Mouse (Mus musculus) testis, adult 2 months (tissue): ENCODE results near the gene Slc2a1. TPM values are rescaled to one million over a fixed set of nuclear protein-coding genes. Genes with fewer than 3 reads are reported as not detected.
A peak's percentile ranks its signal among the peaks of the same experiment; 100 is the strongest.

Experiments
- H3K27ac ChIP-seq: fragments of 200-500 bp; 2 replicates; pipeline ENCODE4 v1.5.1; 2012; ENCODE audit warnings: low read depth, low read length; ENCODE audit not compliant: control insufficient read depth, insufficient read depth
- H3K27me3 ChIP-seq: fragments of 200-500 bp; 2 replicates; pipeline ENCODE4 v1.6.1; 2012; ENCODE audit warnings: mild to moderate bottlenecking, low read length, moderate library complexity; ENCODE audit not compliant: control insufficient read depth, insufficient read depth
- H3K36me3 ChIP-seq: fragments of 200-500 bp; 2 replicates; pipeline ENCODE4 v1.6.1; 2012; ENCODE audit warnings: mild to moderate bottlenecking, low read length; ENCODE audit not compliant: control insufficient read depth, insufficient read depth
- H3K4me1 ChIP-seq: fragments of 200-500 bp; 2 replicates; pipeline ENCODE4 v1.6.1; 2012; ENCODE audit warnings: low read length; ENCODE audit not compliant: control insufficient read depth, insufficient read depth
- H3K4me3 ChIP-seq: fragments of 200-500 bp; 2 replicates; pipeline ENCODE4 v1.5.1; 2012; ENCODE audit warnings: low read depth, mild to moderate bottlenecking, low read length, moderate library complexity, mixed read lengths; ENCODE audit not compliant: control insufficient read depth
- CTCF ChIP-seq: fragments of 200-500 bp; IDR thresholded peaks from 2 replicates; pipeline ENCODE4 v1.5.1; 2012; ENCODE audit warnings: low read depth, mild to moderate bottlenecking, inconsistent platforms, low read length, moderate library complexity; ENCODE audit not compliant: control insufficient read depth, insufficient read depth, insufficient replicate concordance
- POLR2A ChIP-seq: fragments of 200-500 bp; IDR thresholded peaks from 2 replicates; pipeline ENCODE4 v1.6.1; 2012; ENCODE audit warnings: low read depth, mild to moderate bottlenecking, inconsistent platforms, low read length, moderate library complexity; ENCODE audit not compliant: control insufficient read depth
- polyA plus RNA-seq: library from polyadenylated mRNA; depleted of rRNA; stranded (reverse); fragments of >200 nt; gene quantifications from 2 replicates; pipeline ENCODE4 v1.2.3, GENCODE M21; 2012

Gene Slc2a1
- polyA plus RNA-seq, 1 experiment, result 7.1 TPM

DNA sequence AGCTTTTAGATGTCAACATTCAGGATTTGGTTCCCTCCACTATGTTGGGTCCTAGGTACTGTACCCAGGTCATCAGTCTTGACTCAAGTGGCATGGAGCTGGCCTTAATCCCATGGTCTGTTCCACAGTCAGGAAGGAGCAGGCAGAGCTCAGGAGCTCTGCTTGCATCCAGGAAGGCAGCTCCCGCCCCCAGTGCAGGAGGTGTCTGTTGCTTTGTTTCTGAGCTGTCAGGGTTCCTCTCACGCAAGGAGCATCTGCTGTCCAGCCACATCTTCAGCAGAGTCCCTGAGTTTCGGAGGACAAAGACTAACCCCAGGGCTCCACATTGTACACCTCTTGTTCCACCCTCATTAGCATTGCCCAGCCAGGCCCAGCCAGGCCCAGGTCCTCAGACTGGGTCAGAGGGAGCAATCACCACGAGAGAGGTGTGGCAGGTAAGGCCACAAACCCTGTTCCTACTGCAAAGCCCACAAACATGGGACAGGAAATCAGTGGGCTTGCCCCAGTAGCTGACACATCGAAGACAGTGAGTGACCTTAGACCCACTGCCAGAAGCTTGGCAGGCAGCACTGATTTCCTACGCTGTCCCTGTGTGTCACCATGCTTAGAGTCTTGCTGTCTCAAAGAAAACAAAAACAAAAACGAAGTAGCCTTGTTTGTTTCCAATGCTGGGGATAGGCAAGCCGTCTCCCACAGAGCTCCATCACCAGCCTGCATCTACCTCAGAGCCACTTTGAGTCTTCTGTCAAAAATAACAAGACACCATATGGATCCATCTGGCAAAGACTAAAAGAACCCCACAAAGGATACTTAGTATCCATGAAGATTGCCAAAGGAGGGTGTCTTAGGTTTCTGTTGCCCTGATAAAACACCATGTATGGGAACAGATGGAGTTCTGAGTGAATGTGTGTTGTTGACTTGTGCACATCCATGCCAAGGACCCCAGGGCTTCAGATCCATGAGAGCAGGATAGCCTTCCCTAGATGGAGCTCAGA lies 10.0 kb upstream of the Slc2a1 start:
- Histone ChIP-seq H3K27me3 (no peaks in the 10 kb centered on the region), H3K36me3 (no peaks in the 10 kb centered on the region), H3K4me3 (no peak overlapping the region), H3K27ac (no peak overlapping the region), H3K4me1 (no peaks in the 10 kb centered on the region)
- TF ChIP-seq CTCF (no peak), POLR2A (no peak)

GRCm38 (mm10) chr4:119101392-119101791 lies 7.1 kb upstream of the Slc2a1 start:
- Histone ChIP-seq H3K4me1 (peaks cover 7% of the 10 kb centered on the region), H3K27me3 (no peaks in the 10 kb centered on the region), H3K27ac (no peak overlapping the region), H3K4me3 (no peak overlapping the region), H3K36me3 (no peaks in the 10 kb centered on the region)
- TF ChIP-seq CTCF, result no peak
- TF ChIP-seq POLR2A, result no peak

DNA sequence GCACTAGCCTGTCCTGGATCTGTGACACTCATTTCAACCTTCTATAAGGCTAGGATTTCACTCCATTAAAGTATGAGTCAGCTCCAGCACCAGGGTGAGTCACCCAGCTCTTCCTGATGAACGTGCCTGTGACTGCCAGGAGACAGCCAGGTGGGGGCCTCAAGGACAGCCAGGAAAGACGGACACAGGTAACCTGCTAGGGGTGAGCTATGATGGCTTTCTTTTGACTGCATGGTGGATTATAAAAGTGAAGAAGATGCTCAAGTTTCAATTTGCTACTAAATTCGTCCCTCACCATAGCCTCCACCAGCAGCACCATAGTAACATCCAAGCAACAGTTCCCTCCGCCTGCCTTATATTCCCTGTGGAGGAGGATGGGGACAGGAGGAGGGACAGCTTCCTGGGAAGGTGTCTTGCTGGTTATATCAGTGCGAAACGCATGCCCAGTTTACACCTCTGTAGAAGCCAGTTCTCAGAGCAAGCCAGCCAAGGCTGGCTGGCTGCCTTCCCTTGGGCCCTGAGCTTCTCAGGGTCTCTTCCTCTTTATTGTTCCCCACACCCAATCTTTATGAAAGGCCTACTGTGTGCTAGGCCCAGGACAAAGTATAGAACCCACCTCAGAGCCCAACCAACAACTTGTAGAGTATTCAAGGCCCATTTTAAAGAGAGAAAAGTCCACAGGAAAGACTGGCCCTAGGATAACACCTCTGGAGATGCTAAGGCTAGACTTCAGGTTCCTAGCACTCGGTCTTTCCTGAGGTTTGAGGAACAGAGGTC lies 6.0 kb upstream of the Slc2a1 start:
- Histone ChIP-seq H3K4me3 (no peak overlapping the region), H3K27me3 (no peaks in the 10 kb centered on the region), H3K36me3 (no peaks in the 10 kb centered on the region), H3K27ac (no peak overlapping the region), H3K4me1 (peaks cover 7% of the 10 kb centered on the region)
- no peak for TF ChIP-seq POLR2A
- no peak for TF ChIP-seq CTCF

- Histone ChIP-seq H3K4me1 (peaks cover 16% of the 10 kb centered on the region), H3K36me3 (no peaks in the 10 kb centered on the region), H3K4me3 (no peak overlapping the region), H3K27ac (no peak overlapping the region), H3K27me3 (no peaks in the 10 kb centered on the region)
- TF ChIP-seq POLR2A, result no peak
- TF ChIP-seq CTCF, result no peak
These were observed 3.7 kb upstream of the Slc2a1 start for GRCm38 (mm10) chr4:119104847-119105246.

DNA sequence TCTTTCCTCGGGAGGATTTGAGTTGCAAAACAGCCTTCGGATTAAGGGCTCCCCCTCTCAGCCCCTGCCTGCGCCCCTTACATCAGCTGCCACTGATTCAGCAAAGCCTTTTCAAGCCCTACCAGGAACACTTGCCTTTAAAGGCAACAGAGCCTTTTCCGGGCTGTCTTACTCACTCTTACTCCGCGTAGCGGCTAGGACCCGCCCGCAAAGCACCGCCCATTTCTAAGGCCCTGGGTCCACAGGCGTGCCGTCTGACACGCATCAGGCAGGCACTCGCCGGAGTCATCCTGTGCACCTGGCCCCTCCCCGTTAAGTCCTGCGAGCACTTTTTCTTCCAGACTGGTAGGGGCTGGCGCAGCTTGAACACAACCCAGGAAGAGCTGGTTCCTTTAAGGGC lies 2.8 kb upstream of the Slc2a1 start:
- Histone ChIP-seq H3K27ac (no peak overlapping the region), H3K4me1 (peaks cover 18% of the 10 kb centered on the region), H3K36me3 (no peaks in the 10 kb centered on the region), H3K4me3 (peak overlapping the region; percentile 24; the same call in 1 of the 2 replicates), H3K27me3 (no peaks in the 10 kb centered on the region)
- TF ChIP-seq CTCF (no peak), POLR2A (no peak)

DNA sequence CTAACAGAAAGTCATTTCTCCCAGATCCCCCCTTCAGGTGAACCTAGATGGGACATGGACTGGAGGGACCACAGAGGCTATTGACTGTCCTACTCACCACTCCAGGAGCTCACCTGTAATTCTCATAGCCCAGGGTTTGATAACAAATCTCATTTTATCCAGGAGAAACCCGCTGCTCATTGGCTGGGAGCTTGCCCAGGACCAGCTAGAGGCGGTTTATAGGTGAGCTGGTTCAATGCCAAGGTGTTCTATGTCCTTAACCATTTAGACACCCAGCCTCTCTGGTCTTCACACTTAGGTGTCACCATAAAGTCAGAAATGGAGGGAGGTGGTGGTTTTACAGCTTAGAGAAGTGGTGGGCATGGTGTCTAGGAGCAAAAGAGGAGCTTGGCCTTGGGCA lies 644 bp upstream of the Slc2a1 start:
- Histone ChIP-seq H3K36me3 (no peaks in the 10 kb centered on the region), H3K4me3 (no peak overlapping the region), H3K27ac (no peak overlapping the region), H3K4me1 (peaks cover 18% of the 10 kb centered on the region), H3K27me3 (no peaks in the 10 kb centered on the region)
- TF ChIP-seq POLR2A (no peak), CTCF (no peak)

DNA sequence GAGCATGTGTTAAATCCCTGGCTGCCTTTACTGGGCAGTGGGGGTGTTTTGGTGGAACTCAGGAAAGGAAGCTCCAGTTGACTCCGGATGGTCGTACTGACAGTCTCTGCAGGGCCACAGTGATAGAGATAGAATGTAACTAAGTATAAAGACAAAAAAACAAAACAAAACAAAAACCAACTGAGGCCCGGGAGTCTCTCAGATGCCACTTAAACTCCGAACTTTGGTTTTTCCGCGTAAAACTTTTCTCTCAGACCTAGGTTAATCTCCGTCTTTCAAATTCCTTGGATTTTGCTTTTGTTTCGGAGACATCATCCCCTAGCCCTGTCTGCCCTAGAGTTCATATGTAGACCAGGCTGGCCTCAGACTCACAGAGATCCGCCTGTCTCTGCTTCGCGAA lies 1.1 kb downstream of the Slc2a1 start:
- H3K4me3 ChIP-seq, result peak overlapping the region; percentile 93; the same call in 1 of the 2 replicates
- H3K27ac ChIP-seq, result no peak overlapping the region
- no peaks in the 10 kb centered on the region for H3K36me3 ChIP-seq
- H3K27me3 ChIP-seq, result no peaks in the 10 kb centered on the region
- TF ChIP-seq POLR2A (no peak), CTCF (no peak)
- peaks cover 18% of the 10 kb centered on the region for H3K4me1 ChIP-seq
